ENCODE assay signal across 38 mouse cellular contexts in genomic region chr11:66968575-66968974, GRCm38 (mm10). TPM values are rescaled to one million over a fixed set of nuclear protein-coding genes. Genes with fewer than 3 reads are reported as not detected.
"Had no signal": no experiment of that assay in that cellular context is flagged by ENCODE, and none has a peak within 500 bp of the region (broad histone marks: within the 10 kb centered on the region; RNA-seq: fewer than 3 reads in every experiment).

No protein-coding gene starts in this region.

- ATAC-seq: hindbrain, embryonic 16.5 days; inflammation-experienced regulatory T-cells, adult 6 months; liver, embryonic 12.5 days had no signal

- H3K27me3 ChIP-seq: hindbrain, embryonic 12.5 days; limb, embryonic 13.5 days had no signal

- H3K9me3 ChIP-seq: hindbrain, embryonic 10.5 days; hindbrain, embryonic 12.5 days; limb, embryonic 13.5 days; limb, embryonic 15.5 days; liver, embryonic 12.5 days had no signal

- H3K4me3 ChIP-seq: gastrocnemius, adult 2 months; heart, adult 2 months; heart, embryonic 13.5 days; heart, embryonic 15.5 days; hindbrain, embryonic 10.5 days; hindbrain, embryonic 12.5 days; limb, embryonic 13.5 days; limb, embryonic 15.5 days; liver, embryonic 12.5 days had no signal

- H3K36me3 ChIP-seq: heart, embryonic 13.5 days; heart, embryonic 15.5 days; hindbrain, embryonic 10.5 days; hindbrain, embryonic 12.5 days; limb, embryonic 13.5 days; limb, embryonic 15.5 days; liver, embryonic 12.5 days had no signal

- H3K9ac ChIP-seq: heart, embryonic 13.5 days; heart, embryonic 15.5 days; hindbrain, embryonic 12.5 days; hindbrain, embryonic 14.5 days; limb, embryonic 13.5 days; limb, embryonic 15.5 days; liver, embryonic 12.5 days; liver, embryonic 14.5 days had no signal

- DNase-seq: gastrocnemius, adult 2 months; gastrocnemius, postnatal 10 days; gastrocnemius, postnatal 25 days; heart, adult 11 months; heart, postnatal 4 days; kidney, adult 11 months; kidney, adult 2 months; kidney, adult 9 months; kidney, postnatal 10 days; kidney, postnatal 25 days; layer of hippocampus, adult 9-11 months; layer of hippocampus, postnatal 36 days had no signal

- H3K4me2 ChIP-seq: heart, embryonic 11.5 days; heart, embryonic 13.5 days; heart, embryonic 15.5 days; hindbrain, embryonic 12.5 days; hindbrain, embryonic 14.5 days; limb, embryonic 13.5 days; limb, embryonic 15.5 days; liver, embryonic 12.5 days had no signal

- H3K27ac ChIP-seq: gastrocnemius, adult 2 months; heart, adult 2 months; heart, embryonic 13.5 days; heart, embryonic 15.5 days; hindbrain, embryonic 10.5 days; hindbrain, embryonic 12.5 days; hindbrain, embryonic 14.5 days; limb, embryonic 13.5 days; limb, embryonic 15.5 days; liver, embryonic 12.5 days; liver, embryonic 14.5 days had no signal

- H3K4me1 ChIP-seq: heart, embryonic 15.5 days; hindbrain, embryonic 12.5 days; limb, embryonic 13.5 days; liver, embryonic 12.5 days had no signal

RNA-seq across cellular contexts. Expression of gene Tmem238l, which starts 12.1 kb away (rescaled TPM):
- total RNA-seq: gastrocnemius, adult 2 months; gastrocnemius, postnatal 10 days; gastrocnemius, postnatal 25 days; gastrocnemius, postnatal 4 days; heart, adult 2 months; heart, postnatal 14 days; layer of hippocampus, adult 18-20 months; layer of hippocampus, adult 8-10 months; layer of hippocampus, postnatal 14 days; layer of hippocampus, postnatal 36 days; left cerebral cortex, adult 18-20 months; left cerebral cortex, adult 8-10 months; left cerebral cortex, postnatal 10 days; left cerebral cortex, postnatal 25 days; left cerebral cortex, postnatal 4 days; liver, adult 2 months had no signal
- polyA plus RNA-seq: frontal cortex, adult 2 months; heart, adult 2 months; hindbrain, embryonic 10.5 days; hindbrain, embryonic 12.5 days; hindbrain, embryonic 14.5 days; hindbrain, embryonic 16.5 days; inflammation-experienced regulatory T-cells, adult 6 months; limb, embryonic 11.5 days; limb, embryonic 13.5 days; liver, adult 2 months; liver, embryonic 12.5 days; liver, embryonic 14.5 days had no signal

RNA-seq across cellular contexts. Expression of gene Pirt, which starts 56.8 kb away (rescaled TPM):
- total RNA-seq: liver, adult 2 months had no signal
- polyA plus RNA-seq: inflammation-experienced regulatory T-cells, adult 6 months; limb, embryonic 11.5 days; liver, adult 2 months; liver, embryonic 14.5 days had no signal
